7 mouse cellular contexts compared by ENCODE assay signal in the genomic region with DNA sequence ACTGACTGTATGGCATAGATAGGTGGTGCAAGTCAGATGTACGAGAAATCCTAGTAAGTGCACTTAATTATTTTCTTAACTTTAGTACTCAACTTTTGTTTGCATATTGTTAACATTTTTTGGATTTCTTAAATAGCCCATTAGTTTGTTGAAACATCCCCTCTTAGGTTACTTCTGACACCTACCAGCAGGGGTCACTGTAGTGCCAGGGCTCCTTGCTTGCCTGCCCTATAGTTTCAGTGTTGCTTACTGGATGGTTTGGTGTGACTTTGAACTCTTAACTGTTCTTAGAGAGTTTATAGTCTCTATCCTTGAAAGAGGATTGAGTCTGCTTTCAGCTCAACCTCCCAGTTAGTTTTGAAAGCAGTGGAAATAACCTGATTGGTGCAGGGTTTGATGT. TPM values are rescaled to one million over a fixed set of nuclear protein-coding genes. Genes with fewer than 3 reads are reported as not detected.
DNase-seq lines count a peak whose midpoint lies in the region; ATAC-seq and TF ChIP-seq lines count a peak whose summit lies in the region.

No protein-coding gene starts in this region.

- H3K9me3 ChIP-seq in liver, postnatal 0 days (ENCODE audit: low read length) = no peaks in the 10 kb centered on the region

- no peak for TF ChIP-seq EP300 in liver, postnatal 0 days (IDR thresholded peaks at IDR 0.05; ENCODE audit: low read depth)

- H3K36me3 ChIP-seq in liver, postnatal 0 days (replicated peaks; ENCODE audit: insufficient read depth, low read length) = peaks cover 16% of the 10 kb centered on the region

- no peaks in the 10 kb centered on the region for H3K27me3 ChIP-seq in liver, postnatal 0 days (ENCODE audit: insufficient read depth, low read length)

- peak; percentile 91 for TF ChIP-seq CTCF in liver, postnatal 0 days (IDR thresholded peaks at IDR 0.05; ENCODE audit: low read depth)

- DNase-seq in 3134 (ENCODE audit: extremely low read depth, insufficient read length, low spot score) (peak; percentile 12), 416B (ENCODE audit: low read depth) (peak; percentile 82)
- peak; percentile 86 for DNase-seq in adrenal gland, postnatal 10 days
- peak; percentile 89 for DNase-seq in embryo, embryonic 10.5 days (ENCODE audit: low spot score)
- DNase-seq in liver, postnatal 0 days = peak; percentile 63
- DNase-seq in right cerebral cortex, postnatal 14 days = peak; percentile 52

- ATAC-seq in inflammation-experienced regulatory T-cells, adult 6 months = peak; percentile 93
- ATAC-seq in liver, postnatal 0 days = no peak

- H3K4me1 ChIP-seq in liver, postnatal 0 days (ENCODE audit: insufficient read depth) = no peaks in the 10 kb centered on the region

- no peak overlapping the region for H3K27ac ChIP-seq in liver, postnatal 0 days (ENCODE audit: low read depth)

- no peak overlapping the region for H3K9ac ChIP-seq in liver, postnatal 0 days (replicated peaks)

- no peak overlapping the region for H3K4me2 ChIP-seq in liver, postnatal 0 days (ENCODE audit: low read depth, low read length)

- 44% methylated on average over 1 of the region's 1 CpGs for WGBS in liver, postnatal 0 days (ENCODE audit: insufficient replicate concordance)

- no peak overlapping the region for H3K4me3 ChIP-seq in liver, postnatal 0 days (ENCODE audit: low read depth, low read length)

RNA-seq across cellular contexts. Expression of a gene that starts 51.6 kb away (rescaled TPM):
- total RNA-seq in adrenal gland, postnatal 10 days (2021) = 10 to 100 TPM; 32.4 to 42.0 TPM
- polyA plus RNA-seq in inflammation-experienced regulatory T-cells, adult 6 months (2017; shearing (Covaris generic)) = 10 to 100 TPM; 17.6 to 25.3 (median 18.5) TPM
- polyA plus RNA-seq in liver, postnatal 0 days (2015; fragmentation: Nextera tagmentation; extraction: Ambion mirVana) = 5.1 and 5.7 TPM in 2 replicates

RNA-seq across cellular contexts. Expression of a gene that starts 54.8 kb away (rescaled TPM):
- total RNA-seq in adrenal gland, postnatal 10 days (2021) = 10 to 100 TPM; 13.4 to 18.9 TPM
- 1 to 10 TPM in 2 of 3 experiments, under 1 TPM in 1; 0.74 to 2.6 (median 1.7) TPM for polyA plus RNA-seq in inflammation-experienced regulatory T-cells, adult 6 months (2017; shearing (Covaris generic))
- polyA plus RNA-seq in liver, postnatal 0 days (2015; fragmentation: Nextera tagmentation; extraction: Ambion mirVana) = 1.5 and 1.6 TPM in 2 replicates

Comparison
In these comparisons a context has a peak if more than half of its experiments do, and no peak if none do; other contexts are left out.
1. DNase-seq: peak in every context shown above with its lines; median percentile 89 in embryo, embryonic 10.5 days; 86 in adrenal gland, postnatal 10 days; 82 in 416B; 63 in liver, postnatal 0 days; 52 in right cerebral cortex, postnatal 14 days; 12 in 3134.